Mouse (Mus musculus): Measurements from ENCODE around the gene Hist1h2bh.
A peak's percentile ranks its signal among the peaks of the same experiment; 100 is the strongest.
"Not testable (repeated sequence)": the region's sequence is repeated elsewhere in the genome, so short reads cannot be mapped to it uniquely, and the experiment has no call there.

Hist1h2bh gene

DNA sequence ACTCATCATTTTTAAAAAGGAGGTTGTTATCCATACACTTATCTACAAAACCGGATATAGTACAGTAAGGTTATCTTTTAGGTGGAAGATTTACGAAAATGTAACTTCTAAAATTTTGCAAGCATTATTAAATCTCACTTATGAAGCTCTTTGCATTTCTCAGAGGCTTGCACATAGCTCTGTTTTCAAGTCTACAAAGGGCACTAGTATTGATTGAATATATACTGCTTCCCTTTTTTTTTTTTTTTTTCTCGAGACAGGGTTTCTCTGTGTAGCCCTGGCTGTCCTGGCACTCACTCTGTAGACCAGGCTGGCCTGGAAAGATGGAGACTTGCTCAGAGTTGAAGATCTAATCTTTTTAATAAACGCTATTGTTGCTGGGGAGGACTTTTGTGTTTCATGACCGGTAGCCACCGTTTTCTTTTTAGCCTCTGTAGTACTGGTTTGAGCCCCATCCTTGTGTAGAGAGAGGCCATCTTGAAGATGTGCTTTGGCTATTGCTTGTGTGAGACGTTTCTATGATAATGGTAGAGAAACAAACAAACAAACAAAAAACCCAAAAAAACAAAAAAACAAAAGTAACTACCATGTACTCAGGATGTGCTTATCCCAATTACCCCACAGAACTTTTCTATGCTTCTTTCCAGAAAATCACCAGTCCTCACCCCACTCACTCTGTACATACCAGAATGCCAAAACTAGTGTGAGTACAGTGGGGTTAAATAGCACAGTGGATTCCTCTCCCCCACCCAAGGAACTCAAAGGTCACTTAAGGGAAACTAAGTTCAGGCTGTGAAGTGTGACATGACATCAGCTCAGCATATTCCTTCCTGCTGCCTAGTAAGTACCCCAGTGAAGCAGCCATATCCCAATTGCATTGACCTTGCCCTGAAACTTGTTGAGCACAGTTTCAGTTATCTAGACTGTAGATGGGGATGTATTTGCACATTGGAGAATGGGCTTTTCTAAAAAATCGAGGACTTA lies 9.0 kb upstream of the Hist1h2bh start:
- DNase-seq (ENCODE audit: low read depth, low spot score) = no peak

DNA sequence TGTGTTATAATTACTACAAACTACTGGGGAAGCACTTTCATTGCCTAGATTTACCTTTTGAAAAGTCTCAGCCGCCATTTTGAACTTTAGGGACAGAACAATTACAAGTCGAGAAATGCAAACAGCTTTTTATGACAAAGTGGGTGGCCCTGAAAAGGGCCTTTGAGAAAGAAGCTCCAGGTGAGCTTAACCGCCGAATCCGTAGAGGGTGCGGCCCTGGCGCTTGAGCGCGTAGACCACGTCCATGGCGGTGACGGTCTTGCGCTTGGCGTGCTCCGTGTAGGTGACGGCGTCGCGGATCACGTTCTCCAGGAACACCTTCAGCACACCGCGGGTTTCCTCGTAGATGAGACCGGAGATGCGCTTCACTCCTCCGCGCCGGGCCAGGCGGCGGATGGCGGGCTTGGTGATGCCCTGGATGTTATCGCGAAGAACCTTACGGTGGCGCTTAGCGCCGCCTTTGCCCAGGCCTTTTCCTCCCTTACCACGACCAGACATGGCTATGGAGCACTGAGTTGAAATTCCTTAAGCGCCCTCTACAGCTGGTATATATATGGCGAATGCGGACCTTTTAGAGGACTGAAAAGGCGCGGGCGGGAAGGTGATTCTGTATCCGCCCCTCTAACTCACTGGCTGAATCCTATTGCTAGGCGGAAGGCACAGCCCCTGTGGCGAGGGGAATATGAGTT lies 8.1 kb upstream of the Hist1h2bh start, which contains the start of gene Hist1h4f:
TSS of gene Hist1h4f (minus strand) at position 503 of the 689 bp plus-strand sequence.
- DNase-seq (ENCODE audit: low read depth, low spot score) = peak; percentile 91

DNA sequence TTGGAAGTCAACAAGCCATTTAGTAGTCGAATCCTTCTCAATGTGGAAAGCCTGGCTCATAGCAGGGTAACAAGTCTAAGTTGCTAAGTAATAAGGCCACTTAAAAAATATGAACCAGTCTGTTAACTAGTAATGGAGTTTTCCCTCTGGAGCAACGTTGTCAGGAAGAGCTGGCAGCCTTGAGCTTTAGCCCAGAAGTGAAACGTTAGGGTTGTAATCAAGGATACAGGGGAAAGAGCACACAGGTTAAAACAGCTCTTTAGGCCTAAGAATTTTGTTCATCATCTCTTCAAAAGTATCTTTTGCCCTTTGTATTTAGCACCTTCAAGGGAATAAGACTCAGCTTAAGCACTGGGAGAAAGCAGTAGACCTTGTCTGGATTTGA lies 7.6 kb upstream of the Hist1h2bh start:
- no peak for DNase-seq (ENCODE audit: low read depth, low spot score)

DNA sequence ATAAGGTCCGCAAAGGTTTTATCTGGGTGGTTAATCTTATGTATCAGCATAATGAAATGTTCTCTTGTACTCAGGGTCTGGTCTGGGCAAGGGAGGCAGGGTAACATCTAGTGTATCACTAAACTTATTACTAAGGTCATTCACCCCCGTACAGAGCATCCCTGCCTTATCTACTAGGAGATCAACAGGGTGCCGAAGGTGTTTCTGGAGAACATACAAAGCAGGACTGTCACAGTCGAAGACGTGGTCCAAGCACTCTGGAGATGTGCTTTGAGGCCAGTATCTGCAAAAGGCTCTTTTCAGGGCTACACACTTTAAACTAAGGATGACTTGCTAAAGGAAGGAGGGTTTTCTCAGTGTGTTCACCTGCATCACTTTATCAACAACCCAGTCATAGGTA lies 3.5 kb upstream of the Hist1h2bh start:
- no peak for DNase-seq (ENCODE audit: low read depth, low spot score)

DNA sequence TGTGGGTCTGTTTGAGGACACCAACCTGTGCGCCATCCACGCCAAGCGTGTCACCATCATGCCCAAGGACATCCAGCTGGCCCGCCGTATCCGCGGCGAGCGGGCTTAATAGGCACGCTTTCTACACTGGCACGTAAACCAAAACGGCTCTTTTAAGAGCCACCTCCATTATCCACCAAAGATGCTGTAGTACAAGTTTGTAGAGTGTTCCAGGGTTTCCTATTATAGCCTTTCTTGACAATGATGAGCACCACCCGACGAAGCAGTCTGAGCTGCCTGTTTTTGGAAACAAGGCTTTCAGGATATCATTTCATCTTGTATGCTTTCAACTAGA lies 1.6 kb upstream of the Hist1h2bh start:
- not testable (repeated sequence) for DNase-seq (ENCODE audit: low read depth, low spot score)

DNA sequence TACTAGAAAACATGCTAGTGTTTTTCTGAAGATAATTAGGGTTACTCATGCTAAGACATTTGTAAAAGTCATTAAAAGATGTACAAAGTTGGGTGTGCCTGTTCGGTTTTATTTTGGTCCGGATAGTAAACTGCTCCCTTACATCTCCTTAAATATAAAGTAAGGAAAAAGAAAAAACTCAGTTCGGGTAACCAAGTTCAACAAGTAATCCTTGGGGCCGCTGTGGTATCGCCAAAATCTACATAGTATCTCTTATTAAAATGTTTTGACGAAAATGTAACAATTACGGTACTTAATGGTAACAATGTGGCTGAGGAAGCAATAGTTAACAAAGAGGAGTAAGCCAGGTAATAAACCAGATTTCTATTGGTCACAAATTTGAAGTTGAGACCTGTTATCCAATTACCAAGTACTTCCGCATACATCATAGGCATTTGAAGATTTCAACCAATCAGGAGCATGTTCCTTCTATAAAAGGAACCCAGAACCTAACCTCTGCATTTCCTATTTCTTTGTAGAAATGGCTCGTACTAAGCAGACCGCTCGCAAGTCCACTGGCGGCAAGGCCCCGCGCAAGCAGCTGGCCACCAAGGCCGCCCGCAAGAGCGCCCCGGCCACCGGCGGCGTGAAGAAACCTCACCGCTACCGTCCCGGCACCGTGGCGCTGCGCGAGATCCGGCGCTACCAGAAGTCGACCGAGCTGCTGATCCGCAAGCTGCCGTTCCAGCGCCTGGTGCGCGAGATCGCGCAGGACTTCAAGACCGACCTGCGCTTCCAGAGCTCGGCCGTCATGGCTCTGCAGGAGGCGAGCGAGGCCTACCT lies 984 bp upstream of the Hist1h2bh start, which contains the start of gene Hist1h3f:
TSS of gene Hist1h3f (plus strand) at position 88 of the 822 bp plus-strand sequence.
- DNase-seq (ENCODE audit: low read depth, low spot score) = peak; percentile 95

DNA sequence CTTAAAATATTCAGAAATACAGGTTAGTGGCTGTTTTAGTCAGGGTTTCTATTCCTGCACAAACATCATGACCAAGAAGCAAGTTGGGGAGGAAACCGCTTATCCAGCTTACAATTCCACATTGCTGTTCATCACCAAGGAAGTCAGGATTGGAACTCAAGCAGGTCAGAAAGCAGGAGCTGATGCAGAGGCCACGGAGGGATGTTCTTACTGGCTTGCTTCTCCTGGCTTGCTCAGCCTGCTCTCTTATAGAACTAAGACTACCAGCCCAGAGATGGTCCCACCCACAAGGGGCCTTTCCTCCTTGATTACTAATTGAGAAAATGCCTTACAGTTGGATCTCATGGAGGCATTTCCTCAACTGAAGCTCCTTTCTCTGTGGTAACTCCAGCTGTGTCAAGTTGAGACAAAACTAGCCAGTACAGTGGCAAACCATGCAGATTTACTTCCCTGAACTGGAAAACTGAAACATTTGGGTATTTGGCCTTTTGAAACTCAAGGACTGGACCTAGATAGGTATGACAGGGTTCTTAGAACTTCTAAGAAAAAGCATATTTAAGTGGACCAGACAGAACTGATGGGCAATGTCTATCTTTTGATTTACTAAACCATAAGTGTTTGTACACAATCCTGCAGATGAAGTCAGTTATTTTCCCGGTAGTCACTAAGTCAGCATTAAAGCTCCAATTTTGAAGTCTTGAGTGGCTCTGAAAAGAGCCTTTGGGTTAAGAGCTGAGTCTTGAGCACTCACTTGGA lies 789 bp downstream of the Hist1h2bh start:
- not testable (repeated sequence) for DNase-seq (ENCODE audit: low read depth, low spot score)

DNA sequence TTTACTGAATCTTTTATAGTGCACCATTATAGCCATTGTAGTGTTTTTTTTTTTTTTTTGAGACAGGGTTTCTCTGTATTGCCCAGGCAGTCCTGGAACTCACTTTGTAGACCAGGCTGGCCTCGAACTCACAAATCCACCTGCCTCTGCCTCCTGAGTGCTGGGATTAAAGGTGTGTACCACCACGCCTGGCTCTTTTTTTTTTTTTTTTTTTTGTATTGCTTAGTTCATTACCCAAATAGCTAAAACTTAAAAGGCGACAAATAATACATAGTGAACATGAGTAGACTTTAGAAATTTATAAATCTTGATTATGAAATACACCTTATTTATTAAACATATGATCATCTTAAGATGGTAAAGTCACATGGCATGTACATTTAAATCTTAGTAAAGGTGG lies 1.7 kb downstream of the Hist1h2bh start:
- no peak for DNase-seq (ENCODE audit: low read depth, low spot score)

DNA sequence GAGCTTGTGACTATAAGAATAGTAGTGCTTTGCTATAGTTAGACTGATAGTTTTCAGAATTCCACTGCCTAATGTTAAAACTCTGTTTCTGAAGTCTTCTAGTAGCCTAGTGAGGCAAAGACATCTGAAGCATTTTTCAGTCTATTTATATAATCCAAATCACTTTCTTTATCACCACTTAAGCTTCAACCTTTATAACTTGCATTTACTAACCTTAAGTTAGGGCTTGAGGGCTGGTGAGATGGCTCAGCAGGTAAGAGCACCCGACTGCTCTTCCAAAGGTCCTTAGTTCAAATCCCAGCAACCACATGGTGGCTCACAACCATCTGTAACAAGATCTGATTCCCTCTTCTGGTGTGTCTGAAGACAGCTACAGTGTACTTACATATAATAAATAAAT lies 3.4 kb downstream of the Hist1h2bh start:
- DNase-seq (ENCODE audit: low read depth, low spot score) = not testable (repeated sequence)

DNA sequence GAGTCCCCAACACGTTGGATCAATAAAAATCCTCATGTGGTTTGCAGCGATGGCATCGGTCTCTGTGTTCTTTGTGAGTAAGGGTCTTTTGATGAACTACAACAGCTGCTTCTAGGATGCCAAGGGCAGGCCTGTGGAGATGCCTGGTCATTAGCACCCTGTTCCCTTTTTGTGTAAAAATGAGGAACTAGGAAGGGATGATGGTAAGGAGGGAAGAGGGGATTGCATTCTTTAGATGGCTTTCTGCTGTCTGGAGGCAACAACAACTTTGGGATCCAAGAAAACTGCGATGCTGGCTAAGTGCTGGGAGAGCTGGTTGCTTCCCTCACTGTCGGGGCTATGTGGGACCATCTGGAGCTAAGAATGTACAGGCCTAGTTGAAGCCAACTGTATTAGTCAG lies 4.9 kb downstream of the Hist1h2bh start:
- no peak for DNase-seq (ENCODE audit: low read depth, low spot score)

DNA sequence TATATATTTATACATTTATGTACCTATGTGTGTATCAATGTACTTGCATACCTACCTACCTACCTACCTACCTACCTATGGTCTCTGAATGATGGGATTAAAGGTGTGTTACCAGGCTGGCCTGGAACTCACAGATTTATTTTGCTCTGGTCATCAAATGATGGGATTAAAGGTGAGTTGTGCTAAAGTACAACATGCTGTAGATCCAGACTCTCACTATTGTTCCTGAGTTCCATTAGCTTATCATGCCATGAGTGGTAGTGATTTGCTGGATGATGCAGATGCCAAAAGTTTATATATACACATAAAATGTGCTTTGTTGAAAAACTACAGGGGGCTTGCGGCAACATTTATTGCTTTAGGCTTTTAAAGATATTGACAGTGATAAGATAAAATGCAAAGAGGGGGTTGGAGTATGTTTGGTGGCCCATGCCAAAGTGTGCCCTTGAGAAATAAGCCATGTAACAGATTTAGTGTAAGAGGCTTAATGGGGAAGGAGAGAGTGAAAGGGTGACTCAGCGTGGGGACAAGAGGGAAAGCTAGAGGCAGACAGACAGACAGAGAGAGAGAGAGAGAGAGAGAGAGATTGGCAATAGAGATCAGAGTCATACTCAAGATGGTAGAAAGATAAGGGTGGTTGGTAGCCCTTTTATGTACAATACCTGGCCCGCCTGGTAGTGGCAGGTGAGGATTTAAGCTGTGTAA lies 6.0 kb downstream of the Hist1h2bh start:
- no peak for DNase-seq (ENCODE audit: low read depth, low spot score)

DNA sequence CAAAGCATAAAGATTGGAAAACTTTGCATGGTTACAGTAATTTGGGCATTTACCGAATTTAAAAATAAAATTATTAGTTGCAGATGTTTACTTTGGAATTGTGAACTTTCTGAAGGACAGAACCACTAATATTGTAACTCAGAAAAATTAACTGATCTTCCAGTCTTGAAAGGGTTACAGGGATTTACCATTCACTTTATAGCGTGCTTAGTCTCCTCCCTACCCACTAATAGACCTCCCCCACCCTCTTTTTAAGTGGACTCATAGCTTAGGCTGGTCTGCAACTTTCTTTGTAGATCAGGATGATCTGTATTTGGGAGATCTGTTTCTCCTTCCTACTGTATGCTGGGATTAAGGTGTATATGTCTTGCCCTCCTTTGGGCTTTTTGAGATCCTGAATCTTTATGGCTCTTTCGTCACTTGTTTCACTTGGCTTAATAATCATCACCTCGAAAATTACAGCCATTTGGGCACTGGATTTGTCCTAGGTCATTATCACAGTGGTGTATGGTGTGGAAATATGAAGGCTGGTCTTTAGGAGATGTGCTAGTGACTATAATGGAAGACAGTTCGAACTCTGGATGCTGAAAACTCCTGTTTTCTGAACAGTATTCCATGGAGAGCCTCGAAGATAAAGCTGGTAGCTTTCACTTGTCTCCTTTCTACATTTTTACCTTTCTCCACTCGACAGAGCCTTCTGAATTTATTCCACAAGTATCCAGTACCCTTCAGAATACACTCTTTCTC lies 6.9 kb downstream of the Hist1h2bh start:
- no peak for DNase-seq (ENCODE audit: low read depth, low spot score)

DNA sequence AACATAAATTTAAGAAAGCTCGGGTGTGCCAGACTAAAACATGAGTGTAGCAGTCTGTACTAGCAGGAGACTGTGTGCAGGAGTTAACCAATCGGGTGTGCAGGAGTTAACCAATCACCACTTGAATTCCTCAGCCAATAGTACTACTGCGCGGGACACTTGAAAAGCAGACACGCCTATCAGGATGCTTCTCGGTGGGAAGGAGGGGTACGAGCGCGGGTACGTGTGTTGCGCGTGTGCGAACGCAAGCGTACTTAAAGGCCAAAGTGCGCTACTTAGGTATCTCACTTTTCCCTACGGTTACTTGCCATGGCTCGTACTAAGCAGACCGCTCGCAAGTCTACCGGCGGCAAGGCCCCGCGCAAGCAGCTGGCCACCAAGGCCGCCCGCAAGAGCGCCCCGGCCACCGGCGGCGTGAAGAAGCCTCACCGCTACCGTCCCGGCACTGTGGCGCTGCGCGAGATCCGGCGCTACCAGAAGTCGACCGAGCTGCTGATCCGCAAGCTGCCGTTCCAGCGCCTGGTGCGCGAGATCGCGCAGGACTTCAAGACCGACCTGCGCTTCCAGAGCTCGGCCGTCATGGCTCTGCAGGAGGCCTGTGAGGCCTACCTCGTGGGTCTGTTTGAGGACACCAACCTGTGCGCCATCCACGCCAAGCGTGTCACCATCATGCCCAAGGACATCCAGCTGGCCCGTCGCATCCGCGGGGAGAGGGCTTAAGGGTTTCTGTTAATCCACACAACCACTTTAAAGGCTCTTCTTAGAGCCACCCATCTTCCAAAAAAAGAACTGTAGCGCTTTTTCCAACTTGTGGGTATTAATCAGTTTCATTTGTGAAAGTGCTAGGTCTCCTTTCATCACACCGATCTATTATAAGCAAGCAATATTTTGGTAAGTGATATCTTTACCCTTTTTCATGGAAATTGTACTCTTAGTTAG lies 7.8 kb downstream of the Hist1h2bh start, which contains the start of gene Hist1h3g:
TSS of gene Hist1h3g (plus strand) at position 286 of the 939 bp plus-strand sequence.
- DNase-seq (ENCODE audit: low read depth, low spot score) = peak; percentile 93

DNA sequence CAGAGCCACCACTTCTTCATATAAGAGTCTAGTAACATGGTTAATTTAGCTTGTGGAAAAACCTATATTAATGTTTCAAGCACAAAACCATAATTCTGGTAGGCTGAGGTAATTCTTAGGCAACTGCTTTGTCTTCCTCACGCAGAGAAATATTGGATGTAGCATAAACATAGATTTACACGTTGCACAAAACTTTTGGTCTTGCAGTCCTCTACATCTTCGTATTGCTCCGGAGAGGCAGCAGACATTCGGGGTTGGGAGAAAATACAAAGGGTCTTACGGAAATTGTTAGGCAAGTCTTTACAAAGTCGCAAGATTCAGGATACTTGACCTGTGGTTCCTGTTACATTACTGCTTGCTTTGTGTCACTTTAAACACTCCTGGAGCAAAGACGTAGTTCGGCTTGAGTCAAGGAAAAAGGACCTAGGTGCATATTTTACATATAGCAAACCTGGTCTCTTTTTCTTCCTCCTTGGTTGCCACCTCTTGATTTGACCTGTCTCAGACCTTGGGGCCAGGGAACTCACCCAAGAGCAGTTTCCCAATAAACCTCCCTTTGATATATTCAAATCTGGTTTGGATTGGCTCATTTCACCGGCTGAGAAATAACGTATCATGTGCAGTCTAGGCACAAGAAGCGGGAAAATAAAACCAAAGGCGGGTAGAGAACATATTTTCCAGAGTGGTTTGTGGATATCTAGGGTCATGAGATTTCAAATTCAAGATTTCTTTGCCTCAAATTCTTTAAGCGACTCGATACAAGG lies 8.6 kb downstream of the Hist1h2bh start:
- no peak for DNase-seq (ENCODE audit: low read depth, low spot score)

DNA sequence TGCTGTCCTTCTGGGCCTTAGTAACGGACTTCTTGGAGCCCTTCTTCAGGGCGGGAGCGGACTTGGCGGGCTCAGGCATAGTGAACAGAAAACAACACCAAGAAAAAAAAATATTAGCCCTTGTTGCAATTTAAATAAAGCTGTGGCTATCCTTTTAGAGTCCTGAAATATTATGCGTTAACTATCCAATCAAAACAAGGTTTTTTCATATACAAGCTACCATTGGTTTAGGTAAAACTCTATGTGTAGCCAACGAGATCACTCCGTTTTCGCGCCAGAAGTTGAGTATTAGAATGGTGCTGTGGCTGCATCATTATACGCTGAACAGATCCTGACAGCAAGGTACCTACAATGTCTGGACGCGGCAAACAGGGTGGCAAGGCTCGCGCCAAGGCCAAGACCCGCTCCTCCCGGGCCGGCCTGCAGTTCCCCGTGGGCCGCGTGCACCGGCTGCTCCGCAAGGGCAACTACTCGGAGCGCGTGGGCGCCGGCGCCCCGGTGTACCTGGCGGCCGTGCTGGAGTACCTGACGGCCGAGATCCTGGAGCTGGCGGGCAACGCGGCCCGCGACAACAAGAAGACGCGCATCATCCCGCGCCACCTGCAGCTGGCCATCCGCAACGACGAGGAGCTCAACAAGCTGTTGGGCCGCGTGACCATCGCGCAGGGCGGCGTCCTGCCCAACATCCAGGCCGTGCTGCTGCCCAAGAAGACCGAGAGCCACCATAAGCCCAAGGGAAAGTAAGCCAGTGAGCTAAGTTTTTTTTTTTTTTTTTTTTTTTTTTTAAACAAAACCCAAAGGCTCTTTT lies 9.4 kb downstream of the Hist1h2bh start, which contains the start of gene Hist1h2af:
TSS of gene Hist1h2af (plus strand) at position 347 of the 808 bp plus-strand sequence.
- not testable (repeated sequence) for DNase-seq (ENCODE audit: low read depth, low spot score)

DNA sequence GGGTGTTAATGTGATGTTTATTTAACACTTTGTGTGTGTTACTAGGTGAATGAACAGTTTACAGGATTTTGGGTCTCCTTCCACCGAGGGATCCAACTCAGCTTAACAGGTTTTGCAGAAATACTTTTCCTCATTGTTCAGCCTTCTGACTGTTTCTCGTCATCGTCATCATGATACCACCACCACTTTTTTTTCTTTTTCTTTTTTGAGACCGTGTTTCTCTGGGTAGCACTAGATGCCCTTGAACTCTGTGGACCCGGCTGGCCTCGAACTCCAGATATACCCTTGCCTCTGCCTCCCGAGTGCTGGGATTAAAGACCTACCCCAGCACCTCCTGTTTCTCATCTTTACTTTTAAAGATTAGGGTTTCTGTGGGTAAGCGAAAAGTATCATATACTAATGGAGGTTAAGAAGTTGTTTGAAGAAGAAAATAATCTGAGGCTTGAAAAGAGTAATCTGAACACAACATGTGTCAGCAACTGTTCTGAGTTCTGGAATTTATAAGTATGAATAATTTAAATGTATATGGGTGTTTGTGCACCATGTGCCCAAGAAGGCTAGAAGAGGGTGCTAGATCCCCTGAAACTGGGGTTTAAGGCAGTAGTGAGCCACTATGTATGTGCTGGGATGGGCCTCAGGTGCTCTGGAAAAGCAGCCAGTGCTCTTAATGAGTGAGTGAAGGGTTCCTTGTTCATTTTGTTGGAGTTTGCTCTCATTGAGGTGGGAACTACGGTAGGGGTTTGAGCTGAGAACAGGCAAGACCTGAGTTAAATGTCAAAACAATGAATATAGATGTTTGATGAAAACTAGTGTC lies 10.7 kb downstream of the Hist1h2bh start:
- DNase-seq (ENCODE audit: low read depth, low spot score) = no peak

All from brain, embryonic 18.5 days (tissue).